Mouse (Mus musculus) heart, postnatal 14 days (tissue): Measurements from ENCODE around the gene Myo1b. TPM values are rescaled to one million over a fixed set of nuclear protein-coding genes. Genes with fewer than 3 reads are reported as not detected.

ENCODE experiments used
- DNase-seq, 2 experiments: peaks; one replicate each; pipeline ENCODE4 v3.0.0; 2021 to 2022
- intact Hi-C: fragments of 180-260 bp; cut with DNase I; formaldehyde crosslinking; loops from one replicate; pipeline ENCODE4 v1.15.1; 2025
- total RNA-seq, 2 experiments: library from RNA; stranded (reverse); gene quantifications; 2 replicates each; pipeline ENCODE4 v1.2.3; 2021

The Myo1b gene
- total RNA-seq, 2 experiments from 2014 or later: 43.4 to 46.4 TPM

DNA sequence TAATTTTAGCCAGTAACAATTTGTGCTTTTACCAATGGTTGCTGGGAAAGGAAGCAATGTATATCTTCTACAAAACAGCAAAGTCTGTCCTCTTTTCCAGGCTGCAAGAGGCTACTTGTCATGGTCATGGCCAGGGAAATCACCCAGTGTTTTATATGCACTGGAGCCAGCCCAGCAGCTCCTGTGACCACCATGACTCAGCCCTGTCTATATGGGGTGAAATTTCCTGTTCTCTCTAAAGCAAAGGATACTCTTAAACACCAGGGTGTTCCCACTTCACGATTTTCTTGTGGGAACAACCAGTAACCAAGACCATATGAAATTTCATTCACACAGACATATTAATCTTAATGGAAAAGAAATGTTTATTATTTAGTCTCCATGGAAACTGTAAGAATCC lies 107.6 kb downstream of the Myo1b start:
- no peak for DNase-seq
- intact Hi-C loops: no loop called here

DNA sequence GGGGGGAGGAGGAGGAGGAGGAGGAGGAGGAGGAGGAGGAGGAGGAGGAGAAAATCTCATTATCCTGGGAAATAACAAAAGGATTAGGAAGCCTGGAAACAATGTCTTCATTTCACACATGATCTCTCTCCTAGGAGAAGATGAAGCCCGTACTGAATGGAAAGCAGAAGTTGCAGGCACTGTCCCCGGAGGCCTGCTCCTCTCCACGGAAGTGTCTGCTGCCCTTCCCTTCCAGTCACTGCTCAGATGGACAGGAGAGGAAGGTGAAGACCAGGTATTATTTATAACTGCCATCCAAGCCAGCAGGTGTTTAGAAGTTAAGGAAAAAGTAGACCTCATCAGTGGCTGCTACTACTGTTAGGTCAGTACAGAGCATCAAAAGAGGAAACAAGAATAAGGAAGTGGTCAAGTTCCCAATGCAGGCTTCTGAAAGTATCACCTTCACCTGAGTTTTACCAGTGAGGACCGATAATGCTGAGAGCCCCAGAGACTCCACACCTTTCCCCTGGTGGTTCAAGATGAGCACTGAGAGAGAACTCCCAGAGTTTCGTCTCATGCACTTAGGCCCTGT lies 110.7 kb downstream of the Myo1b start:
- intact Hi-C loops: no loop called here

DNA sequence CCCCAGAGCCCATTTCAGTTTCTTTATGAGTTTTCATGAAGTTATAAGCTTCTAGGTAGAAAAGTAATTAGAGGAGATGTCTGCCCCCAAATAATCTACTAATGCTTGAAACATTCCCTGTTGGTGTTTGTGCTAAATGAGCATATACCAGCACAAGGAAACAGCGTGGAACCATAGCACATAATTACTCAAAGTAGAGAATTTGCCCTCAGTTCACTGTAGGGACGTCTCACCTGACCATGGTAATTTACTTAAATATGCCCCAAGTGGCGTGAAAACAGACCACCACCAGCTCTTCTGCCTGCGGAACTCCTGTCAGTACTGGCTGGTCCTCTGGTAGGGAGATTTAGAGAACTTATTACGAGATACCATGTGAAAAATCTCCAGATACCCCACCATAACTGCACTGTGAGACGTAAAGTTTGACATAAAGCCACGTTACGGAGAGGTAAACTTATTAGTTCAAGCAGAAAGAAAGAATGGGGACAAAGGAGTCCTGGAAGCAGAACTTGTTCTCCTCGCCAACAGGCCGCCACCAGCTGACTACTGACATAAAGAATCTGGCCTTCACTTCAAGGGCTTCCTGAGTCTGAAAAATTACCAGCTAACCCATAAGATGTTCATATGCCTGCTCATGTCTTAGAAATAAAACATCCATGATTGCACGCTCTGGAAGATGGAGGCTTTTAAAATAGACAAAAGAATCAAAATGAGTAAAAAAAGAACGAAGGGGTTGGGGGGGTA lies 111.4 kb downstream of the Myo1b start:
- DNase-seq: no peak
- intact Hi-C loops: no loop called here

More for the DNA sequence above, 110.7 kb downstream of the Myo1b start:
- no peak for DNase-seq

DNA sequence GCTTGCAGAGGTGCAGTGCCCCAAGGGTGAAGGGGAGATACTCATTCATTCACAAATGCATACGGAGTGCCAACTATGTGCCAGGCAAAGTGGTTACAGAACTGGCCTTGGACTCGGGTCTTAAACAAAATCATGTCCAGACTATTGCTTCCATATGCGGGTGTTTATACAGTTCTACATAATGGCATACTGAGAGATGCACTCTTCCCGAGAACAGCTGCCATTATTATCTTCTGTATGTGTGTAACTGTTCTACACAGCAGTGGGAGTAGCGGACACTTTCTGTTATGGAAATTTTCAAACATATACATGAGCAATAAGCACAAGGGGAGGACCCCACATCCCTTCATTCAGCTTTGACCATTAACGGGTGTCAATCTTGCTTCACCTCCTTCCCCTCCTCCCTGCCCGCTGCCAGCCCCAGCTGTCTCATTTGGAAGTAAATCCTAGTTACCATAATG lies 117.8 kb downstream of the Myo1b start:
- intact Hi-C loops: no loop called here
- DNase-seq: no peak

DNA sequence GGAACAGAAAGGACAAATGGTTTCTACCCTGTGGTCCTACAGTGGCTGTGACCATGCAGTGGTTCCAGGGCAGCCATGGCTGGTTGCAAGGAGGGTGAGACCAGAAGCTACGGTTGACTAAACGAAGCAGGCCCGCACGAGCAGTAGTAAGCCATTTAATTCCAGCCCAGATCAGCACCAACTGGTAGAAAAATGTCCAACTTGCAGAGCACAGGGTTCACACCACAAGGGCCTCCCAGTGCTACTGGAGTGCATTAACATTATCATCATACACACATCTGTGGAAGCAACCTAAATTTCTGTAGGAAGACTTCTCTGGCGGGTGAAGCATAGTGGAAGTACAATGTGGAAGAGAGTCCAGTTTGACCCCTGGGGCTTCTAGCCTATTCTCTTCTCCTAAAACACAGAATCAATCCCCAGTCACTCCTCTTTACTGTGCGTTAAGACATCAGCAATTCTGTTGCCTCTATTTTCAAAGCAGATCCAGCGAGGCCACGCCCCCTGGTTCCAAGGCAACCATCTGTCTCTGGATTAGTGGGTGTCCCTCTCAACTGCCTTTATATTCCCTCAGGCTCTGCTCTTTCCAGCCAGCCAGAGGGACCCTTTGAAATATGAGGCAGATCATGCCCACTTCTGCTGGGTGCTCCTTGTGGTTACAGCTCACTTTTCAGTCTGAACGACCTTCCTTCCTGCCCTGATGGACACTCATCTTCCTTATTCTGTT lies 120.1 kb downstream of the Myo1b start:
- intact Hi-C loops: no loop called here
- DNase-seq: no peak

DNA sequence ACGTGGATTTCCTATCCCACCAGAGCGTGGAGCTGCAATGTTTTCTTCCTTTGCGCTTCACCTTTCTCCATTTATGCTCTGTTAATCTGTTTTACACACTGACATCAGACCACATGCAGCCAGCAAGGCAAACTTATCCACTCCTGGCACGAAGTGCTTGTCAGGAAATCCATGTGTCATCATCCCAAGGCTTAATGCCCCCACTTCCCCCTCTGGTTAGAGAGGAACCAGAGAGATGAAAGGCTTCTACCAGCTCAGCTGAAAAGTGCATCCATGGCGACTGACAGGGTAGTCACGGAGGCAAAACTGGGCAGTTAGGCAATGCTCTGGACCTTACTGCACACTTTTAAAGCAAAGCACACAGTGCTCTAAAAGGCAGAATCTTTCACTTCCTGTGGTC lies 126.6 kb downstream of the Myo1b start:
- intact Hi-C loops: loop anchor here (5.0 kb wide), 2 partner anchors 53 to 128 kb away; partner anchors contain the start of gene Myo1b
- peak in 1 of 2 experiments; percentile 13 for DNase-seq

DNA sequence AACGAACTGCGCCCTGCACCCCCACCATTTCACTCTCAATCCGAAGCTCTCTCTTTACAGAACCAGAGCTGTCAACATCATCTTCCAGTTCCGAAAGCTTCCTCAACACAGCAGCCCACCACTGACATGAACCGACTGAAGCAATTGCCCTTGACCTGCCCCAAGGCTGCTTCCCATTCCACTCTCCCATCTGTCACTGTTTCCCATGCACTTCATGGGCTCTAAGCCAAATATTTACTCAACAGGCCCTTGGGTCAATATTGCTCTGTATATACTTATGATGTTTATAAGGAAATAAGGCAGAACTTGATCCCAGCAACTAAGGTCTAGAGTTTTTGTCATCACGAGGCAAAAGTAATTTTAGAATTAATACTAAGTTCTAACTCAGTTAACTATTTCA lies 133.8 kb downstream of the Myo1b start:
- DNase-seq: no peak
- intact Hi-C loops: no loop called here

DNA sequence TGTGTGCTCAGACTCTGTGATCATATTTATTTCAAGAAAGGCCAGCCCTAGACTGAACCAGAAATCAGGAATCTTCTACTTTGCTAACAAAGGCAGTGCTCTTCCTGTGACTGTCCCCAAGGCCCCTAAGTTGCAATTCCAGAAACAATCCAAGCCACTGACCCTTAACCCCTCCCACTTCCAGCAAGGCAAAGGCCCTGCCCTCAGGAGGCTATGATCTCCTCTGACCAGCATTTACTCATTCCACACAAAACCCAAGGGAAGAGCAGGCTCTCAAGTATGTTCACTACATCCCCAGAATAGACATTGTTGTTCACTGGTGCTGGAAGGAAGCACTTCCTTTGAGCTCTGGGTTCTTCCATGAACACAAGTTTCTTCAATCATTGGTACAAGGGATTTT lies 135.5 kb downstream of the Myo1b start:
- intact Hi-C loops: no loop called here
- DNase-seq: peak; percentile 25 to 30

DNA sequence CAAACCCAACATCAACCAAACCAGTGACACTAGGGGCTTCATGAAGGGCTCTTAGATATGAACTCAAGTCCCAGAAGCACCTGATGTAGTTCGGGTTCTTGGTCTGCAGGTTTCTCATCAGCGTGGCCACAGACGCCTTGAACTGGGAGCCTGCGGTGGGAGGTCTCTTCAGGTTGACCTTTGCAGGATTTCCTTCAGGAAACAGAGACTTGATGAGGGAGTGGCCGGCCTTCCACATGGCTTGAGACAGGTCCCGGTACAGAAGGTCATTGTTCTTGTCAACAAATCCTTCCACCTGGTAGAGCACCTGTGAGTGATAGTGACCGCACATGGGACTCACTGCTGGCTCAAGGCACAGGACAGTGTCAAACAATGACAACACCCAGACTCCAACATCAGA lies 137.6 kb downstream of the Myo1b start:
- intact Hi-C loops: no loop called here
- no peak for DNase-seq

DNA sequence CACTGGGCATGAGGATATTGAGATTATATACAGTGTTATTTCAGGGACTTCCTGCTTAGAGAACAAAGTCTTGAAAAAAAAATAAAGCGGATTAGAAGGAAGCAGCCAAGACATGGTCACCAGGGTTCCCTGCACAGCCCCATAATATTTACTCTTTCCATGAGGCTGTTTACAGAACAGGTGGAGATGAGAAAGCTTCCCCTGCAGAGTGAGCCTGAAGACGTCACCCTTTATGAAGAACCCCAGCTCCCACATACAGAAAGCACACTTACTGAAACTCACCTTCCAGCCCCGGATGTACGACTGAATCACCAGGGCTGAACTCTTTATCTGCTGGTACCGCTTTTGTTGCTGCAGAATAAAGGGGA lies 145.4 kb downstream of the Myo1b start:
- intact Hi-C loops: no loop called here
- DNase-seq: no peak

DNA sequence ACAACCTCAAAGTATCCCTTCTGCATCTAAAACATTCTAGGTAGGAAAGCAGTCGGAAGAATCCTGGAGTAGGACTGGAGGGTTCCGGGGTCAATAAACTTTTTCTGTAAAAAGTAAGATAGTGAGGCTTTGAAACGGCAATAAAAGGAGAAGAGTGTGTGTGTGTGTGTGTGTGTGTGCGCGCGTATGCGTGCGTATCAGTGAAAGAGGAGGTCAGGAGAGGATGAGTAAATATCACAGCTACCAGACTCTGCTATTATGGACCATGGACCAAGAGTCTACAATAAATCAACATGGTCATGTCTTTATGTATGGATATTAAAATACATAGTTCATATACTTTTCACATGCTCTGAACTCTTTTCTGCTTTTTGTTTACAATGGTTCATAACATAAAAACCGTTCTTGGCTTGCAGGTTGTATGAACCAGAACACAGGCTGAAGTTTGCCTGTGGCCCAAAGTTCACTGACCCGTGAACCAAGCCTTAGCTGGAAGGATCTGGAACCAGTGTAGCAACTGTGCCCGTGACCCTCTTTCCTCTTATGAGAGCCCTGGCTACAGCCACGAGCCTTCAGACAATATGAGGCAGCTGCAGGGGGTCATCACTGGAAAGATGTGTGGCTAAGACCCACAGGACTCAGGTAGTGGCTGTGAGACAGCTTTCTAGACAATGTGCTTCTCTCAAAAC lies 145.9 kb downstream of the Myo1b start:
- intact Hi-C loops: no loop called here
- DNase-seq: no peak

DNA sequence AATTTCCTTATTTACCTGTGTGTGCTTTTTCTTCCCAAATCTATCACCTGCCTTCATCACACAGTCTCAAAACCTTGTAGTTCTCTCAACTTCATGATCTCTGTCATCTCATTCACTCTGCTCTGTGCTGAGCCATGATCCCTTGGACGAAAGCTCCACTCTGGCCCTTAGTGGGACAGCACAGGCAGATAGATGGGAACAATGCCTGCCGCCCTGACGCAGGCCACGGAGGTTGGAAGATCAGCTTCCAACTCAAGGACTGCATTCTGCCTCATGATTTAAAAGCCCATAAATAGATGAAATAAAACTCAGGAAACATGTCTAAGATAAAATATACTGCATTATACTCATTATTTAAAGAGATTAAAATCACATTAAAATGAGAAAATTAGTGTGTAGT lies 149.6 kb downstream of the Myo1b start:
- DNase-seq: no peak
- intact Hi-C loops: no loop called here

DNA sequence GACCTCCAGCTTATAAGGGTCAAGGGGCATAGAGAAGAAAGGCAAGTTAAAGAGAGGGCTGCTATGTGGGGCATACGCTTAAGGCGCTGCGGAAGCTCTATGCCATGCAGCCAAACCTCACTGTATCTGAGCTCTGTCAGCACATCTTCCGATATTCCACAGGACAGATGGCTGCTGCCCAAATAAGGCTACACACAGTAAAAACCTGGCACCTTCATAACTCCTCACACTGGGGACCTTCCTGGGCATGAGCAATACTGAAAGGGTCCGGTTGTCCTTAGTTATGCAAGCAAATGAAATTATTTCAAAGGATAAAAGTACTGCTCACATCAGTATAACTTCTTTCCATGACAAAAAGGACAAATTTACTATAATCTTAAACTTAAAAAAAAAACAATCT lies 150.7 kb downstream of the Myo1b start:
- intact Hi-C loops: no loop called here

DNA sequence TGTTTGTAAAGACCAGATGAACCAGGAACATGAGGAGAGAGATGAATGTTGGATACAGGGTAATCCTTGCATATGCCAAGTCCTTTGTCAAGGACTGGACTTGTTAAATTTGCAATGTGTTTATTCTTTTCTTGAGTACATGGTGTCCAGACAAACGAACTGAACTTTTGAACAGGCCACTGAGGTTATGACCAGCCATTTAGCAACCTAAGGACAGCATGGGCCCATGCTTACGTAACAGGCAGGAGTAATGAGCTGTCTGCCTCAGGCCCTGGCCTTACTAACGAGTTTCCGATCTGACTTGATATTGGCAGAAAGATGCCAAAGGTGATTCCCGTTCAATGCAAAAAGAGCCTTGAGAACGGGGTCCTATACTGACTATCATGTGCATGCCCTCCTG lies 156.2 kb downstream of the Myo1b start:
- intact Hi-C loops: no loop called here
- no peak for DNase-seq

More for the DNA sequence above, 150.7 kb downstream of the Myo1b start:
- no peak for DNase-seq

DNA sequence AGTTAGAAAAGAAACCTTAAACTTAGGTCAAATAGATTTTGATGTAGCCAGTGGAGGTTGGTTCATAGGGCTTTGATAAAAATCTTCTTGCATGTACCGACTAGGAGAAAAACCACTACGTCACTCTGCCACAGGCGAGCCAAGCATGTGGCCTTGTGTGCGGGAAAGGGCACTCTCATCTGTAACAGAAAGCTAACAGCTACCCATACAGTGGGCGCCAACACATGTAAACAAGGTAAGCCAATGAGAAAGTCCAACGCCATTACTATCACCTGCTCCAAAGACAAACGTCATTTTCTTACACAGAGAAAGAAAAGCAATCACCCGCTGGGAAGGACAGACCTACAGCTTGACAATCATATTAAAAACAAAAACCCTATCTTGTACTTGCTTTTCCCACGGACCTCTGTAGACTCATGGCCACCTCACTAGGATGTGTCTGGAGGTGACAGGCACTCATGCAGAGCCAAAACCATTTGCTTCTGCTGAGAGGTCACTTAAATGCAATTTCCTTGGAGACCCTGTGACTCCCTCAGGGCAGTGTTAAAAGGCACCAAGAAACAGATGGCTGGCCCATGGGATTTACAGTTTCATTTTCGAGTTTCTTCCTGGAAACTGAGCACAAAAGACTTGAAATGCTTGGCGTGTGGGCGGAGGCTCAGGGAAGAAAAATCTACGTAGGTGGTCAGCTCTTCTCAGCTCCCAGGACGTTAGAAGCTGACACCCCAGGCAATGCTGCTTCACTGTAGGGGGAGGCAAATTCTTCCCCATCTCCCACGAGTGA lies 157.4 kb downstream of the Myo1b start:
- intact Hi-C loops: no loop called here
- DNase-seq: no peak

DNA sequence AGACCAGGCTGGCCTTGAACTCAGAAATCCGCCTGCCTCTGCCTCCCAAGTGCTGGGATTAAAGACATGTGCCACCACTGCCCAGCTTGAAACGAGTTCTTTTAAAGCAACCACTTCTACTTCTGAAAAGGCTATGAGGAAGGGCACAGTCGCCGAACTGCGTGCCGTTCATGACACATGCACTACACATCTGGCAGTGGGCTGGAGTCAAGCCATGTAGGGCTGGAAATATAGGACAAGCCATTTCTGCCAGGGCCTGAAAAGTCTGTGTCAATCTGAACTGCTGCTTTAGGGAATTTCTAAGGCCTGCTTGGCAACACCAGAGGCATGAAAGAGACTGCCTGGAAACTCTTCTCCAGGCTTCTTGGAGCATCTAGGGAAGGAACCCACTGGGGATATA lies 162.2 kb downstream of the Myo1b start:
- intact Hi-C loops: no loop called here

DNA sequence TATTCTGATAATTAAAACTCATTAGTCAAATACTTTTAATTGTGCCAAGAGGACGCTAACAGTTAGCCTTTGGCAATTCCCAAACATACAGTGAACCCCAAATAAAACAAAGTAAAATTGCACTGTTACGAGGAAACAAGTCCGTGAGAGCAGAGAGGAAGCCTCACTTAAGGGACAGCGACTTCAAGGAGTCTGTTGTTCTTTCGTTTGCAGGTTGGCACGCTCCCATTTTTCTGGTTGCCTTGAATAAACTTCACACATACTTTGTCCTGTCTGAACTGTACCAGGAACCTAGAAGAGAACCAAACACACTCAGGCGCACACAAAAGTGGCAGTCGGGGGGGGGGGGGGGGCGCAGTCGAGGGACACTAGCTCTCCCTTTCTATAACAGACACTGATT lies 164.9 kb downstream of the Myo1b start:
- DNase-seq: peak in 1 of 2 experiments; percentile 28
- intact Hi-C loops: no loop called here

More for the DNA sequence above, 162.2 kb downstream of the Myo1b start:
- DNase-seq: no peak

DNA sequence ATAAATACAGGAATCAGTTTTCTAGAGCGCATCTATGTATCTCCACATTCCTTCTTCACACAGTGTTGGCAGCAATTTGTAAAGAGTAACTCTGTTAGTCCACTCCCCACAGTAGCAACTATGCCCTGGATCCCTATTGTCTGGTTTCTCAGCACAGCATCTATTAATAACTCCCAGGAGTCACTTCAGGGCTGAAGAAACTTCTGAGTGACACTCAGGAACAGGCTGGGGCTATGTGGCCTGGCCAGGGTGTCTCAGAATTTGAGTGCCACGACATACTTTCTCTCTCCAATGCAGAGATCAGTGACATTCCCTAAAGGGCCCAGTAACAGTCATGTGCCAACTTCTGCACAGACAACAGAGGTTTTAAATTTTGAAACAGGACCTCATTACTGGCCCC lies 167.6 kb downstream of the Myo1b start:
- no peak for DNase-seq
- intact Hi-C loops: no loop called here

DNA sequence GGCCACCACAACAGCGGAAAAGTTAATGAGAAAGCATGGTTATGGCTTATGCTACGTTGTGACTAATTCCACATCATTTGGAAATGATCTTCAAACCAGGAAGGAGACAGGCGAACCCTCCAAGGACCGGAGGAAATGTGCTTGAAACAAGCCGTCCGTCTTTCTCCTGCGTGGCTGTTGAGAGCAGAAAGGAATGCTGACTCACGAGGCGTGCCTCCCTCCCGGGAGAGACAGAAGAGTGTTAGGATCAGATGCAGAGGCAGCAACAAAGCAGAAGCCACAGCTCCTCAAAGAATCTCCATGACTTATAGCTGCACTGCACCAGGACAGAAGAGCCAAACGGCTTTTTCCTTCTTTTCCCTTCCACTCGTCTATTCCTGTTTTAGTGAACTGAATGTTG lies 168.4 kb downstream of the Myo1b start:
- intact Hi-C loops: no loop called here
- DNase-seq: peak; percentile 26 to 42

DNA sequence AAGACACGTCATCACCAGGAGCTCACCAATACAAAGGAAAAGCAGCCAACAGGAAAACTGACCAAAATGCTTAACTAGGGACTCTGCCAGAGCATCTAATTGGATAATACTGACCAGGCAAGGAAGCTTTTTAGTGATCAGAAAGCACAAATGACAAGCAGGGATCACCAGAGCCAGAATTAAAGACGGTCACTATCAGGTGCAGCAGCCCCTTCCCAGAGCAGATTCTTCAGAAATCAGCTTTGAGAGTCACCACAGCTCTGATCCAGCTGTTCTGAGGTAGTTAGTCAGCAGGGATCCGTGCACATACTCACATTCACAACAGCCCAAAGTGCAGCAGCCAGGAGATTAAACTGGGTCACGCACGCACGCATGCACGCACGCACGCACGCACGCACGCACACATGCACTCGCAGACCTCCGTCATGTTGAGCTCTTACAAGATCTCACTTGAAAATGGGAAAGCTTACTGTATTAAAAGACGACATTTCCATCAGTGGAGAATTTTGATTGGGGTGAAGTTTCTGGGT lies 169.1 kb downstream of the Myo1b start:
- intact Hi-C loops: no loop called here
- no peak for DNase-seq
